Mouse (Mus musculus) heart, embryonic 13.5 days (tissue): ENCODE measurements at regions not wholly inside any gene's neighbourhood (a gene's known extent, or its start where the extent isn't known, plus 50 kb on each side); places are given as distances from the start of the nearest gene placed in this dataset.

Experiments
- ATAC-seq: fragments of 200-750 bp; cut with Nextera tagmentation; 2 replicates; pipeline ENCODE4 v1.8.0; 2017; ENCODE audit warnings: moderate TSS enrichment; ENCODE audit not compliant: insufficient number of reproducible peaks, low FRiP score, low TSS enrichment; ENCODE audit errors: extremely low read depth
- H3K27ac ChIP-seq: fragments of 300-500 bp; sonication (generic); replicated peaks from 2 replicates; pipeline ENCODE4 v1.5.1; 2015; ENCODE audit warnings: moderate library complexity, mild to moderate bottlenecking, inconsistent platforms
- H3K27me3 ChIP-seq: fragments of 300-500 bp; sonication (generic); replicated peaks from 2 replicates; pipeline ENCODE4 v1.6.1; 2015; ENCODE audit warnings: mild to moderate bottlenecking, inconsistent platforms
- H3K36me3 ChIP-seq: fragments of 300-500 bp; sonication (generic); 2 replicates; pipeline ENCODE4 v1.6.1; 2015; ENCODE audit warnings: mild to moderate bottlenecking, inconsistent platforms
- H3K4me1 ChIP-seq: fragments of 300-500 bp; sonication (generic); 2 replicates; pipeline ENCODE4 v1.6.1; 2015; ENCODE audit warnings: inconsistent platforms
- H3K4me2 ChIP-seq: fragments of 300-500 bp; sonication (generic); 2 replicates; pipeline ENCODE4 v1.6.1; 2015; ENCODE audit warnings: inconsistent platforms, mild to moderate bottlenecking, moderate library complexity
- H3K4me3 ChIP-seq: fragments of 300-500 bp; sonication (generic); 2 replicates; pipeline ENCODE4 v1.5.1; 2015; ENCODE audit warnings: moderate library complexity, mild to moderate bottlenecking, inconsistent platforms
- H3K9ac ChIP-seq: fragments of 300-500 bp; sonication (generic); 2 replicates; pipeline ENCODE4 v1.6.1; 2015; ENCODE audit warnings: inconsistent platforms, mild to moderate bottlenecking, moderate library complexity
- H3K9me3 ChIP-seq: fragments of 300-500 bp; sonication (generic); 2 replicates; pipeline ENCODE4 v1.6.1; 2016; ENCODE audit warnings: inconsistent platforms
- WGBS: fragments of 180-500 bp; shearing (Covaris S2); methylation state at CpG from one replicate; pipeline ENCODE4 v1.1.7; 2015; ENCODE audit warnings: mixed read lengths; 5-methylcytosine and 5-hydroxymethylcytosine counted together

DNA sequence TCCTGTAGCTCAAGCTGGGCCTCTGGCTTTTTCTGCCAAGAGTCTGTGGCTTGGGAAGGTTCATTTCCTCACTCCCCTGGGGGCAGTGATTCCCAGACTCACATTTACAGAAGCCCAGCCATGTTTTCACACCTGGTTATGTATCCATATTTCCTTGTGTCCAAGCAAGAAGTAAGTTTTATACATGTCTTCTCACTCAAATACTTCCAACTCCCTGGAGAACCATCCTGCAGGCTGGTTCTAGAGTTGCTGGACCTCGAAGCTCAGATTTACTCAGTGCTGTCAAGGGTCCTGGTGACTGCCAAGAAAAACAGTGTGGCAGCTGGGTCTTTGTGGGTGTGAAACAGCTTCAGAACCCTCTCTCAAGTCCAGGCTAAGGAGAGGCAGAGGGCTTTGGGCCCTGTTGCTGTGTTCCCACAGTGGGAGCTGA is 537.6 kb upstream of the Nrp1 start:
- Histone ChIP-seq H3K27ac (no peak overlapping the region), H3K4me1 (peaks cover 3% of the 10 kb centered on the region; the same call in 1 of the 2 replicates), H3K4me3 (no peak overlapping the region), H3K36me3 (no peaks in the 10 kb centered on the region), H3K4me2 (no peak overlapping the region), H3K27me3 (no peaks in the 10 kb centered on the region), H3K9ac (no peak overlapping the region), H3K9me3 (no peaks in the 10 kb centered on the region)
- no peak for ATAC-seq
- WGBS: 56% methylated on average over 1 of the region's 1 CpGs

DNA sequence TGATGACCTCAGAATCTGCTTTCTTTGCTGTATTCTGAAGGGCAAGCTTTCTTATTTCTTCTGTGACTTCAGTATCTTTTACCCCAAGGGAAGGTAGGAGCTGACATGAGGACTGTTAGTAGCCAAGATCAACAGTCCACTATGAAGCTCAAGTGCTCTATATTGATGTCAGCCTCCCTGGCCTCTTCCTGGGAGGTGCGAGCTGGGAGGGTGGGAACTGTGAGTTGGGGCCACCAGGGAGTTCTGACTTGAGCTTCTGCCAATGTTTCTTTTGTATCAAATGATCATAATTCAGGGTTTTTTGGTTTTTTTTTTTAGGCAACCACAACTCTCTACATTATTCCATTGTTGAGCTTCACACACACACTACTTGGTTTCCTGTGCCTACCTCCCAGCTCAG is 536.8 kb upstream of the Nrp1 start:
- no peaks in the 10 kb centered on the region for H3K9me3 ChIP-seq
- no peak overlapping the region for H3K4me3 ChIP-seq
- ATAC-seq: no peak
- H3K4me1 ChIP-seq: peaks cover 3% of the 10 kb centered on the region; the same call in 1 of the 2 replicates
- no peaks in the 10 kb centered on the region for H3K36me3 ChIP-seq
- H3K27ac ChIP-seq: no peak overlapping the region
- no peak overlapping the region for H3K9ac ChIP-seq
- H3K27me3 ChIP-seq: no peaks in the 10 kb centered on the region
- no peak overlapping the region for H3K4me2 ChIP-seq
- WGBS: 83% methylated on average over 1 of the region's 1 CpGs

DNA sequence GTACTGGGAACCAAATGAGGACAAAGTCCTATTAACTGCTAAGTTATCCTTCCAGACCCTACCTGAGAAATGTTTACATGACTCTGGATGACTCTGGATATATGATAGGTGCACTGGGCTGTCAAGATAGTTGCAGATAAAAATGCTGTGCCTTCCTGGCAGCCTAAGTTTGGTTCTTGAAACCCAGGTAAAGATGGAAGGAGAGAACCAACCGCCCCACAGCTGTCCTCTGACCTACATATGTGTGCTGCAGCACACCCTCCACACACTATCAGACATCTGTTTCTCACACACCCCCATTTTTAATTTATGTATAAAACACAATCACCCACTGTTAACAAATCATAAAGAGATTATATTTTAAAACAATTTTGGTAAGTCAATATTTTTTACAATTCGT is 533.4 kb upstream of the Nrp1 start:
- H3K4me3 ChIP-seq: no peak overlapping the region
- no peak overlapping the region for H3K9ac ChIP-seq
- WGBS: 74% methylated on average over 2 of the region's 2 CpGs
- H3K27me3 ChIP-seq: no peaks in the 10 kb centered on the region
- H3K27ac ChIP-seq: no peak overlapping the region
- no peaks in the 10 kb centered on the region for H3K36me3 ChIP-seq
- peaks cover 3% of the 10 kb centered on the region; the same call in 1 of the 2 replicates for H3K4me1 ChIP-seq
- no peak overlapping the region for H3K4me2 ChIP-seq
- no peaks in the 10 kb centered on the region for H3K9me3 ChIP-seq
- no peak for ATAC-seq

DNA sequence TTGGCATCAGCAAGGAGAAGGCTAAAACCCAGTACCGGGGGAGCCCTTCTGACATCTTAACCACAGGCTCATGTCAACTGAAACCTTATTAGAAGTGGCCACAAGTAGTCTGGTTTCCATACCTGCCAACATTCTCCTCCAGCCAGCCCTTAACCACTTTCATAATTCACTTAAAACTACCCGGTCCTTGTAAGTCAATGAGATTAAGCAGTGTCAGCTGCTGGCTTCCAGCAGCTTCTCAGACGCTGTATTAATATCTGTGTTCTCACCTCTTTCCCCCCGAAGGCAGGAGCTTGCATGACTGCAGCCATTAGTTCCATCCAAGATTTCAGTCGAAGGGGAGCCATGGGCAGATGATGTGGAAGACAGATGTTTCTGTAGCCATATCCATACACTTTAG is 530.6 kb upstream of the Nrp1 start:
- Histone ChIP-seq H3K4me3 (no peak overlapping the region), H3K9ac (no peak overlapping the region), H3K27ac (no peak overlapping the region), H3K4me1 (no peaks in the 10 kb centered on the region), H3K4me2 (no peak overlapping the region), H3K9me3 (no peaks in the 10 kb centered on the region), H3K27me3 (no peaks in the 10 kb centered on the region), H3K36me3 (no peaks in the 10 kb centered on the region)
- ATAC-seq: no peak
- WGBS: 51% methylated on average over 5 of the region's 5 CpGs

DNA sequence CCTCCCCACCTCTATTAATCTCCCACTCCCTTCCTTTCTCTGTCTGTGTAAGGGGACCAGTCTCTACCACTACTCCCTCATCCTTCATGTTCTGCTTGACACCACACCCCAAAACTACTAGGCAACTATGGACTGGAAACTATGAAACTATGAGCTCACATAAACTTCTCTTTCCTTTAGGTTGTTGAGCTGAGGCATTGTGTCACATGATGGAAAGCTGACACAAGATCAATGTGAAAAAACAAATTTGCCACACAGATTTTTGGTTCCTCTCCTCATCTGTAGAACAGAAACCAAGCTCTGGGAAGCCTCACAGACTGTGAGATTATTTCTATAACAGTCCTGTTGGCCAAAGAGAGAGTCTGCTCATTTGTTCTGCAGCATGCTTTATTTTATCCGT is 528.7 kb upstream of the Nrp1 start:
- H3K27me3 ChIP-seq: no peaks in the 10 kb centered on the region
- no peak for ATAC-seq
- no peaks in the 10 kb centered on the region for H3K36me3 ChIP-seq
- H3K9ac ChIP-seq: no peak overlapping the region
- WGBS: 41% methylated on average over 1 of the region's 1 CpGs
- H3K4me1 ChIP-seq: no peaks in the 10 kb centered on the region
- no peak overlapping the region for H3K4me2 ChIP-seq
- H3K9me3 ChIP-seq: no peaks in the 10 kb centered on the region
- no peak overlapping the region for H3K27ac ChIP-seq
- H3K4me3 ChIP-seq: no peak overlapping the region

DNA sequence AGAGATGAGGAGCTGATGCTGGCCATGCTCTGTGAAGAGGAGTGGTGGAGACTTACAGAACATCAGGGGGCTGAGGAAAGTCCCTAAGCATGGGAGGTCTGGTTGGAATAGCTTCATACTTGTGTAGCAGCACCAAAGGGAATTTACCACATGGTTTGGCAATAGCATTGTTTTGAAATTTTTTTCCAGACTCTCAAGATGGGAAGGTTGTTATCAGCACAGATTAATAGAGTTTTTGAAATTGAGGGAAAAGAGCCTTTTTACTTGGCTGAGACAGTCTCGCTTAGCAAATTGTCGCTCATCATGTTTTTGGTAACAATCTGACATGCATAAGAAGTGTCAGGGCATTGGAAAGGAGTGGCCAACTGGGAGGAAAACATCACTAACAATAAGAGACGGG is 524.4 kb upstream of the Nrp1 start:
- H3K4me3 ChIP-seq: no peak overlapping the region
- no peaks in the 10 kb centered on the region for H3K36me3 ChIP-seq
- H3K9me3 ChIP-seq: no peaks in the 10 kb centered on the region
- ATAC-seq: no peak
- 74% methylated on average over 3 of the region's 3 CpGs for WGBS
- H3K4me1 ChIP-seq: no peaks in the 10 kb centered on the region
- H3K27ac ChIP-seq: no peak overlapping the region
- no peak overlapping the region for H3K9ac ChIP-seq
- no peaks in the 10 kb centered on the region for H3K27me3 ChIP-seq
- H3K4me2 ChIP-seq: no peak overlapping the region

GRCm38 (mm10) chr8:127836410-127837206 is 521.8 kb upstream of the Nrp1 start:
- Histone ChIP-seq H3K9ac (no peak overlapping the region), H3K9me3 (no peaks in the 10 kb centered on the region), H3K4me3 (no peak overlapping the region), H3K4me1 (no peaks in the 10 kb centered on the region), H3K36me3 (no peaks in the 10 kb centered on the region), H3K4me2 (no peak overlapping the region), H3K27me3 (no peaks in the 10 kb centered on the region), H3K27ac (no peak overlapping the region)
- no peak for ATAC-seq
- WGBS: 76% methylated on average over 6 of the region's 6 CpGs

DNA sequence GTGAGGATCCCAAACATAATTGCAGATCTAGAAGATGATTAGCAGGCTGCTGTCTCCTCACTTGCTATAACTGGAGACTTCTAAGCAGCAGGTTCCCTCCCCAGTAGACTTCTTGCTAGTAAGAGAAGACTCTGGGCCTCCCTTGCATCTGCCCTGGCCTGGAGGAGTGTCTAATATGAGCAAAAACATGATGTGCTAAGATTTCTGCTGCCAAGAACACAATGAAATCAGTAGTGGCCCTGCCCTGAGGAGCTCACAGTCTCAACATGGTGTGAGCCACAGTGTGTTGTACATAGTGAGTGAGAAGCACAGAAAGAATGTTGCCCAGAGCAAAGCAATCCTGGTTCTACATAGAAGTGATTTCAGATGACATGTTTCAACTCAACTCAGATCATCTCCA is 520.1 kb upstream of the Nrp1 start:
- Histone ChIP-seq H3K4me1 (no peaks in the 10 kb centered on the region), H3K27ac (no peak overlapping the region), H3K4me2 (no peak overlapping the region), H3K4me3 (no peak overlapping the region), H3K27me3 (no peaks in the 10 kb centered on the region), H3K9ac (no peak overlapping the region), H3K9me3 (no peaks in the 10 kb centered on the region), H3K36me3 (no peaks in the 10 kb centered on the region)
- no peak for ATAC-seq

DNA sequence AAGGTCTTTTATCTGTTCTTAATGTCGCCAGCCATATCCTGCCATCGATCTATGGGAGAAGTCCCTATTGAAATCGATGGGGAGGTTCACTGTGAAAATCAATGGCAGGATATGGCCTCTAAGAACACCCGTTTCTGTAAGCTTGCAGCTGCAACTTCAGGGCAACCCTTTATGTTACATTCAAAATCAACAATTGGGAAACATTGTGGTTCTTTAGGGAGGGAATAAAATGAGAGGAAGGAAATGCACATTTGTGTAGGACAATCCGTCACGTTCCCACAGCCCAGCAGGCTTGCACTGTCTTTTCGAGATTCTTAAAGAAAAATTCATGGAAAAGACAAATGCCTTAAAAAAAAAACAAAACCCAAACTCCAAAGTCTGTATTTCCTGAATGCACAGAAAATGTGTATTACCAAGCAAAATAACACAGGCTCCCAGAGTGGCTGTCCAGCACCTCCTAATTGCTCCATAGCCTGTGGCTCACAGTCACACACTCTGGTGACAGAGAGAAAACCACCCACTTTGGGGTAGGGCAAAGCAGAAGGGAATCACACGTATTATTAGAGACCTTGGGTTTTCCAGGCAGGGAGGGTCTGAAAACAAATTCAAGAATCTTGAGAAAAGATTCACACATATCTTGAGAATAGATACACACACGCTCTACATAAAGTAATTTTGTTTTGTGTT is 510.9 kb upstream of the Nrp1 start:
- H3K9me3 ChIP-seq: no peaks in the 10 kb centered on the region
- H3K4me1 ChIP-seq: no peaks in the 10 kb centered on the region
- H3K27ac ChIP-seq: no peak overlapping the region; the same call in 1 of the 2 replicates
- no peak overlapping the region for H3K4me3 ChIP-seq
- no peak overlapping the region for H3K9ac ChIP-seq
- H3K4me2 ChIP-seq: no peak overlapping the region
- no peak for ATAC-seq
- no peaks in the 10 kb centered on the region for H3K36me3 ChIP-seq
- H3K27me3 ChIP-seq: no peaks in the 10 kb centered on the region
- 69% methylated on average over 9 of the region's 9 CpGs for WGBS

DNA sequence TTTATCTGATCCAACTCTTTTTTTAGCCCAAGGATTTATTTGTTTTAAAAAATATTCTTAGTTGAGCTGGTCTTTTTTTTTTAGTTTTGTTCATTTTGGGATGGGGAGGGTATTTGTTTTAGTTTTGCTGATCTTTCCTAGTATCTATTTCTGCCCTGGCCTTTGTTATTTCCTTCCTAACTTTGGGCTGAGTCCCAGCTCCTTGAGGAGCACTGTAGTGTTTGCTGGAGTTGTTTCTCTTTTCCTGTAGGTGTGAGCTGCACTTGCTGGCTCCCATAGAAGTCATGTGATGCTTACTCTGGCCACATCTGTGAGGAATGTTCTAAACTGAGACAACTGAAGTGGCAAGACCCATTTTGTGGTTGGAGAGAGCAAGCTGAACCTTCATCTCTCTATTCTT is 508.5 kb upstream of the Nrp1 start:
- Histone ChIP-seq H3K4me1 (no peaks in the 10 kb centered on the region), H3K4me2 (no peak overlapping the region), H3K27ac (no peak overlapping the region), H3K36me3 (no peaks in the 10 kb centered on the region), H3K9ac (no peak overlapping the region), H3K4me3 (no peak overlapping the region), H3K9me3 (no peaks in the 10 kb centered on the region), H3K27me3 (no peaks in the 10 kb centered on the region)
- no peak for ATAC-seq

- Histone ChIP-seq H3K4me2 (no peak overlapping the region), H3K4me3 (no peak overlapping the region), H3K4me1 (peaks cover 23% of the 10 kb centered on the region), H3K36me3 (no peaks in the 10 kb centered on the region), H3K9me3 (no peaks in the 10 kb centered on the region), H3K27ac (peak overlapping the region; percentile 53), H3K9ac (no peak overlapping the region), H3K27me3 (no peaks in the 10 kb centered on the region)
- WGBS: 14% methylated on average over 4 of the region's 4 CpGs
- ATAC-seq: no peak
Observed at GRCm38 (mm10) chr8:127855653-127856300, 502.6 kb upstream of the Nrp1 start.
